Comparison of ENCODE assay signal across 16 mouse cellular contexts in genomic region chr2:75158581-75158980, GRCm38 (mm10).
A peak's percentile ranks its signal among the peaks of the same experiment; 100 is the strongest.
DNase-seq lines count a peak whose midpoint lies in the region; ATAC-seq and TF ChIP-seq lines count a peak whose summit lies in the region.
"Had no signal": no experiment of that assay in that cellular context is flagged by ENCODE, and none has a peak within 500 bp of the region (broad histone marks: within the 10 kb centered on the region; RNA-seq: fewer than 3 reads in every experiment).

No protein-coding gene starts in this region.

- no peak overlapping the region for H3K9ac ChIP-seq in intestine, embryonic 14.5 days (ENCODE audit: low read length)
- no peak overlapping the region for H3K9ac ChIP-seq in intestine, postnatal 0 days (ENCODE audit: low read depth, low read length)
- H3K9ac ChIP-seq in lung, postnatal 0 days (replicated peaks; ENCODE audit: low read depth): no peak overlapping the region
- no peak overlapping the region for H3K9ac ChIP-seq in heart, postnatal 0 days (replicated peaks; ENCODE audit: low read depth, low read length)
- no peak overlapping the region for H3K9ac ChIP-seq in forebrain, embryonic 16.5 days (replicated peaks; ENCODE audit: low read depth, low read length)

- no peak for DNase-seq in intestine, embryonic 14.5 days (ENCODE audit: low spot score)
- DNase-seq in lung, postnatal 0 days (ENCODE audit: low spot score): peak; percentile 43
- no peak for DNase-seq in lung, adult 2 months
- DNase-seq in heart, postnatal 0 days (ENCODE audit: low spot score): no peak
- DNase-seq in limb, embryonic 10.5 days (ENCODE audit: low spot score): no peak
- no peak for DNase-seq in frontal cortex, adult 2 months (ENCODE audit: extremely low spot score in 1 of 2, low spot score in 1 of 2)
- DNase-seq: adrenal gland, adult 8-10 months; B cell, adult 2 months; cerebellum, adult 11-12 months; gastrocnemius, adult 2 months; layer of hippocampus, postnatal 36 days had no signal

- H3K4me3 ChIP-seq in intestine, embryonic 14.5 days (ENCODE audit: low read depth, low read length): no peak overlapping the region
- H3K4me3 ChIP-seq in intestine, postnatal 0 days (ENCODE audit: low read depth, low read length): no peak overlapping the region
- no peak overlapping the region for H3K4me3 ChIP-seq in lung, postnatal 0 days (ENCODE audit: low read depth, low read length)
- H3K4me3 ChIP-seq in lung, adult 2 months (replicated peaks; ENCODE audit: extremely low read depth, low read depth, low read length): no peak overlapping the region
- no peak overlapping the region for H3K4me3 ChIP-seq in heart, postnatal 0 days (ENCODE audit: low read depth, low read length)
- no peak overlapping the region for H3K4me3 ChIP-seq in limb, embryonic 10.5 days
- H3K4me3 ChIP-seq in forebrain, embryonic 16.5 days (replicated peaks; ENCODE audit: low read length): no peak overlapping the region
- H3K4me3 ChIP-seq: erythroblast, embryonic 14.5 days; gastrocnemius, adult 2 months had no signal

- TF ChIP-seq POLR2A in lung, adult 2 months (IDR thresholded peaks at IDR 0.05; ENCODE audit: borderline replicate concordance, extremely low read depth, low read depth, low read length): no peak

- TF ChIP-seq EP300 in lung, postnatal 0 days (IDR thresholded peaks at IDR 0.05): no peak
- no peak for TF ChIP-seq EP300 in heart, postnatal 0 days (IDR thresholded peaks at IDR 0.05; ENCODE audit: low read depth)

- peaks cover 12% of the 10 kb centered on the region for H3K4me1 ChIP-seq in intestine, embryonic 14.5 days (replicated peaks; ENCODE audit: control insufficient read depth, insufficient read depth, low read length)
- H3K4me1 ChIP-seq in intestine, postnatal 0 days (replicated peaks; ENCODE audit: control insufficient read depth, insufficient read depth, low read length): no peaks in the 10 kb centered on the region
- no peaks in the 10 kb centered on the region for H3K4me1 ChIP-seq in lung, postnatal 0 days (ENCODE audit: insufficient read depth, low read depth, low read length)
- H3K4me1 ChIP-seq in lung, adult 2 months (ENCODE audit: control insufficient read depth, insufficient read depth, low read length): no peaks in the 10 kb centered on the region; the same call in 1 of the 2 replicates
- H3K4me1 ChIP-seq in heart, postnatal 0 days (ENCODE audit: control insufficient read depth, insufficient read depth): 0 out of 2 replicates have a peak, but pooled peaks cover 7% of the 10 kb centered on the region
- peaks cover 18% of the 10 kb centered on the region for H3K4me1 ChIP-seq in limb, embryonic 10.5 days
- H3K4me1 ChIP-seq in forebrain, embryonic 16.5 days (replicated peaks; ENCODE audit: control insufficient read depth, insufficient read depth, low read length): no peaks in the 10 kb centered on the region

- H3K36me3 ChIP-seq in intestine, embryonic 14.5 days (ENCODE audit: control insufficient read depth, insufficient read depth, low read length): no peaks in the 10 kb centered on the region
- no peaks in the 10 kb centered on the region for H3K36me3 ChIP-seq in intestine, postnatal 0 days (ENCODE audit: control insufficient read depth, insufficient read depth)
- no peaks in the 10 kb centered on the region for H3K36me3 ChIP-seq in lung, postnatal 0 days (ENCODE audit: insufficient read depth, low read length)
- H3K36me3 ChIP-seq in heart, postnatal 0 days (replicated peaks; ENCODE audit: control insufficient read depth, insufficient read depth, low read length): no peaks in the 10 kb centered on the region
- no peaks in the 10 kb centered on the region for H3K36me3 ChIP-seq in limb, embryonic 10.5 days
- H3K36me3 ChIP-seq in forebrain, embryonic 16.5 days (ENCODE audit: control insufficient read depth, insufficient read depth): no peaks in the 10 kb centered on the region

- no peak overlapping the region for H3K4me2 ChIP-seq in intestine, embryonic 14.5 days (ENCODE audit: low read length)
- H3K4me2 ChIP-seq in intestine, postnatal 0 days (replicated peaks; ENCODE audit: low read depth): no peak overlapping the region
- H3K4me2 ChIP-seq in lung, postnatal 0 days (replicated peaks; ENCODE audit: low read depth, low read length): no peak overlapping the region
- H3K4me2 ChIP-seq in heart, postnatal 0 days (ENCODE audit: low read depth, low read length): no peak overlapping the region
- H3K4me2 ChIP-seq in forebrain, embryonic 16.5 days (ENCODE audit: low read length): no peak overlapping the region

- TF ChIP-seq CTCF in intestine, postnatal 0 days (IDR thresholded peaks at IDR 0.05; ENCODE audit: low read depth): no peak
- TF ChIP-seq CTCF in lung, postnatal 0 days (IDR thresholded peaks at IDR 0.05): no peak
- no peak for TF ChIP-seq CTCF in lung, adult 2 months (IDR thresholded peaks at IDR 0.05; ENCODE audit: insufficient read depth, low read length)
- TF ChIP-seq CTCF in heart, postnatal 0 days (IDR thresholded peaks at IDR 0.05; ENCODE audit: low read depth): no peak

- 43% methylated on average over 3 of the region's 3 CpGs for WGBS in intestine, embryonic 14.5 days
- WGBS in intestine, postnatal 0 days: 54% methylated on average over 3 of the region's 3 CpGs
- 48% methylated on average over 3 of the region's 3 CpGs for WGBS in lung, postnatal 0 days
- 65% methylated on average over 3 of the region's 3 CpGs for WGBS in lung, adult 2 months
- 47% methylated on average over 3 of the region's 3 CpGs for WGBS in heart, postnatal 0 days
- WGBS in limb, embryonic 10.5 days: 84% methylated on average over 3 of the region's 3 CpGs
- 89% methylated on average over 3 of the region's 3 CpGs for WGBS in forebrain, embryonic 16.5 days

- no peaks in the 10 kb centered on the region for H3K9me3 ChIP-seq in intestine, embryonic 14.5 days (ENCODE audit: control insufficient read depth, low read length)
- H3K9me3 ChIP-seq in intestine, postnatal 0 days (ENCODE audit: control insufficient read depth): no peaks in the 10 kb centered on the region
- H3K9me3 ChIP-seq in lung, postnatal 0 days (ENCODE audit: low read length): no peaks in the 10 kb centered on the region
- H3K9me3 ChIP-seq in heart, postnatal 0 days (replicated peaks; ENCODE audit: control insufficient read depth, low read length): no peaks in the 10 kb centered on the region
- no peaks in the 10 kb centered on the region for H3K9me3 ChIP-seq in limb, embryonic 10.5 days (replicated peaks)
- H3K9me3 ChIP-seq in forebrain, embryonic 16.5 days (ENCODE audit: control insufficient read depth, low read length): no peaks in the 10 kb centered on the region

- no peaks in the 10 kb centered on the region for H3K27me3 ChIP-seq in intestine, embryonic 14.5 days (replicated peaks; ENCODE audit: control insufficient read depth, insufficient read depth, low read length)
- H3K27me3 ChIP-seq in intestine, postnatal 0 days (replicated peaks; ENCODE audit: control insufficient read depth, insufficient read depth, low read length): no peaks in the 10 kb centered on the region
- no peaks in the 10 kb centered on the region for H3K27me3 ChIP-seq in lung, postnatal 0 days (replicated peaks; ENCODE audit: insufficient read depth, low read length)
- no peaks in the 10 kb centered on the region for H3K27me3 ChIP-seq in heart, postnatal 0 days (ENCODE audit: control insufficient read depth, insufficient read depth, low read length)
- no peaks in the 10 kb centered on the region for H3K27me3 ChIP-seq in limb, embryonic 10.5 days (ENCODE audit: low read depth, poor library complexity, severe bottlenecking)
- no peaks in the 10 kb centered on the region for H3K27me3 ChIP-seq in forebrain, embryonic 16.5 days (replicated peaks; ENCODE audit: control insufficient read depth, insufficient read depth, low read length)

- no peak for ATAC-seq in intestine, embryonic 14.5 days (replicated peaks; ENCODE audit: low FRiP score, low TSS enrichment, low read depth)
- no peak for ATAC-seq in intestine, postnatal 0 days
- ATAC-seq in lung, postnatal 0 days: no peak
- ATAC-seq in heart, postnatal 0 days (ENCODE audit: insufficient read depth, low read depth): peak; percentile 60; the same call in 1 of the 2 replicates
- ATAC-seq in forebrain, embryonic 16.5 days: no peak
- ATAC-seq: forebrain, embryonic 14.5 days; hindbrain, embryonic 16.5 days had no signal

- peak overlapping the region; percentile 67; the same call in 1 of the 2 replicates for H3K27ac ChIP-seq in intestine, embryonic 14.5 days (ENCODE audit: low read depth)
- H3K27ac ChIP-seq in intestine, postnatal 0 days (ENCODE audit: low read depth, low read length): no peak overlapping the region
- H3K27ac ChIP-seq in lung, postnatal 0 days (ENCODE audit: low read length): no peak overlapping the region
- no peak overlapping the region for H3K27ac ChIP-seq in heart, postnatal 0 days (ENCODE audit: low read depth)
- peak overlapping the region; percentile 25; the same call in 1 of the 2 replicates for H3K27ac ChIP-seq in limb, embryonic 10.5 days
- no peak overlapping the region for H3K27ac ChIP-seq in forebrain, embryonic 16.5 days (ENCODE audit: low read length)
- H3K27ac ChIP-seq: gastrocnemius, adult 2 months had no signal

Comparison
In these comparisons a context has a peak if more than half of its experiments do, and no peak if none do; other contexts are left out.
1. H3K27ac ChIP-seq: peak in intestine, embryonic 14.5 days (single experiment) and limb, embryonic 10.5 days (single experiment); none in intestine, postnatal 0 days (single experiment), lung, postnatal 0 days (single experiment), heart, postnatal 0 days (single experiment) and forebrain, embryonic 16.5 days (single experiment).